Mouse (Mus musculus): ENCODE results near the gene Cdk8.
A peak's percentile ranks its signal among the peaks of the same experiment; 100 is the strongest.
"Not testable (repeated sequence)": the region's sequence is repeated elsewhere in the genome, so short reads cannot be mapped to it uniquely, and the experiment has no call there.

Gene Cdk8

GRCm38 (mm10) chr5:146230864-146231654 is at the start of gene Cdk8:
Gene Cdk8, plus strand, starts transcription at chr5:146231230.
- peak; percentile 95 for DNase-seq

- not testable (repeated sequence) for DNase-seq
These were observed 45.8 kb upstream of the Cdk8 start, which contains the start of gene 1700001J03Rik for GRCm38 (mm10) chr5:146185204-146185603. Gene 1700001J03Rik, minus strand, starts transcription at chr5:146185304.

GRCm38 (mm10) chr5:146187441-146187840 is 43.6 kb upstream of the Cdk8 start:
- peak; percentile 61 for DNase-seq

- no peak for DNase-seq
These were observed 42.9 kb upstream of the Cdk8 start for GRCm38 (mm10) chr5:146188144-146188543.

GRCm38 (mm10) chr5:146188712-146189111 is 42.3 kb upstream of the Cdk8 start:
- no peak for DNase-seq

- no peak for DNase-seq
These were observed 40.9 kb upstream of the Cdk8 start for GRCm38 (mm10) chr5:146190093-146190492.

- DNase-seq = no peak
These were observed 40.3 kb upstream of the Cdk8 start for GRCm38 (mm10) chr5:146190501-146191269.

- DNase-seq = no peak
These were observed 37.7 kb upstream of the Cdk8 start for GRCm38 (mm10) chr5:146193360-146193759.

- DNase-seq = no peak
These were observed 32.0 kb upstream of the Cdk8 start for GRCm38 (mm10) chr5:146199073-146199472.

GRCm38 (mm10) chr5:146199540-146199939 is 31.5 kb upstream of the Cdk8 start:
- no peak for DNase-seq

- no peak for DNase-seq
These were observed 30.4 kb upstream of the Cdk8 start for GRCm38 (mm10) chr5:146200580-146200979.

GRCm38 (mm10) chr5:146203921-146204320 is 27.1 kb upstream of the Cdk8 start:
- DNase-seq = no peak

- no peak for DNase-seq
These were observed 25.5 kb upstream of the Cdk8 start for GRCm38 (mm10) chr5:146205537-146205936.

- no peak for DNase-seq
These were observed 10.5 kb upstream of the Cdk8 start for GRCm38 (mm10) chr5:146220501-146220878.

- DNase-seq = peak; percentile 97
These were observed 9.9 kb upstream of the Cdk8 start, which contains the start of gene Rnf6 for GRCm38 (mm10) chr5:146220879-146221714. Gene Rnf6, minus strand, starts transcription at chr5:146221555.

- no peak for DNase-seq
These were observed 9.3 kb upstream of the Cdk8 start for GRCm38 (mm10) chr5:146221722-146222121.

GRCm38 (mm10) chr5:146223786-146224185 is 7.2 kb upstream of the Cdk8 start:
- no peak for DNase-seq

- DNase-seq = no peak
These were observed 3.5 kb upstream of the Cdk8 start for GRCm38 (mm10) chr5:146227496-146227895.

GRCm38 (mm10) chr5:146229869-146230650 is 970 bp upstream of the Cdk8 start:
- no peak for DNase-seq

- peak; percentile 37 for DNase-seq
These were observed 596 bp downstream of the Cdk8 start for GRCm38 (mm10) chr5:146231655-146231996.

GRCm38 (mm10) chr5:146232056-146232675 is 1.1 kb downstream of the Cdk8 start:
- DNase-seq = no peak

GRCm38 (mm10) chr5:146232816-146233215 is 1.8 kb downstream of the Cdk8 start:
- DNase-seq = no peak

All from right cerebral cortex, adult 18-20 months (tissue).